In genomic region chr11:75190371-75190724, GRCm38 (mm10) we compare ENCODE assay signal across 8 mouse cellular contexts. TPM values are rescaled to one million over a fixed set of nuclear protein-coding genes. Genes with fewer than 3 reads are reported as not detected.
DNase-seq lines count a peak whose midpoint lies in the region; ATAC-seq lines count a peak whose summit lies in the region.

No protein-coding gene starts in this region.

- DNase-seq in 416B (ENCODE audit: low read depth) = peak; percentile 95
- peak; percentile 93 for DNase-seq in adrenal gland, postnatal 14 days
- peak; percentile 92 for DNase-seq in embryonic facial prominence, embryonic 10.5 days (ENCODE audit: low spot score)
- peak; percentile 97 for DNase-seq in heart, adult 11 months
- DNase-seq in kidney, adult 11 months = peak; percentile 86
- peak; percentile 84 for DNase-seq in liver, embryonic 11.5 days (ENCODE audit: low spot score)
- peak; percentile 83 to 90 for DNase-seq in spleen, postnatal 4 days (ENCODE audit: low spot score in 2 of 2)

- peaks cover 49% of the 10 kb centered on the region for H3K27me3 ChIP-seq in embryonic facial prominence, embryonic 10.5 days (replicated peaks; ENCODE audit: low read depth, poor library complexity, severe bottlenecking)
- H3K27me3 ChIP-seq in liver, embryonic 11.5 days (replicated peaks; ENCODE audit: control insufficient read depth, insufficient read depth, low read length) = peaks cover 26% of the 10 kb centered on the region

- peak overlapping the region; percentile 62 for H3K27ac ChIP-seq in embryonic facial prominence, embryonic 10.5 days (replicated peaks)
- H3K27ac ChIP-seq in liver, embryonic 11.5 days (ENCODE audit: low read depth, low read length) = peak overlapping the region; percentile 69; the same call in 1 of the 2 replicates

- peak overlapping the region; percentile 89 for H3K4me2 ChIP-seq in liver, embryonic 11.5 days

- H3K36me3 ChIP-seq in embryonic facial prominence, embryonic 10.5 days (replicated peaks) = peaks cover 9% of the 10 kb centered on the region; the same call in 1 of the 2 replicates
- no peaks in the 10 kb centered on the region for H3K36me3 ChIP-seq in liver, embryonic 11.5 days (ENCODE audit: control insufficient read depth, insufficient read depth, low read length)

- peaks cover 57% of the 10 kb centered on the region for H3K4me1 ChIP-seq in embryonic facial prominence, embryonic 10.5 days
- peaks cover 36% of the 10 kb centered on the region for H3K4me1 ChIP-seq in liver, embryonic 11.5 days (replicated peaks; ENCODE audit: control insufficient read depth, insufficient read depth, low read length)

- WGBS in embryonic facial prominence, embryonic 10.5 days = under 1% methylated on average over 24 of the region's 24 CpGs
- WGBS in liver, embryonic 11.5 days = 0% methylated on average over 24 of the region's 24 CpGs

- peak overlapping the region; percentile 70 for H3K4me3 ChIP-seq in embryonic facial prominence, embryonic 10.5 days
- peak overlapping the region; percentile 84 for H3K4me3 ChIP-seq in liver, embryonic 11.5 days (ENCODE audit: low read depth, low read length)

- H3K9ac ChIP-seq in liver, embryonic 11.5 days (ENCODE audit: low read depth, low read length) = peak overlapping the region; percentile 82

- no peaks in the 10 kb centered on the region for H3K9me3 ChIP-seq in embryonic facial prominence, embryonic 10.5 days
- no peaks in the 10 kb centered on the region for H3K9me3 ChIP-seq in liver, embryonic 11.5 days (ENCODE audit: control insufficient read depth, low read length)

- peak; percentile 80 for ATAC-seq in liver, embryonic 11.5 days (replicated peaks; ENCODE audit: low FRiP score)
- peak; percentile 93 for ATAC-seq in monocyte, adult 5-6 weeks (replicated peaks; ENCODE audit: insufficient number of reproducible peaks, low FRiP score, low TSS enrichment, poor library complexity, severe bottlenecking)

RNA-seq across cellular contexts. Expression of gene Dph1, which starts 0.7 kb away (rescaled TPM):
- total RNA-seq in adrenal gland, postnatal 14 days (2021) = 22.3 and 28.5 TPM in 2 replicates
- 24.9 and 29.2 TPM in 2 replicates for polyA plus RNA-seq in embryonic facial prominence, embryonic 10.5 days (2016; fragmentation: Nextera tagmentation; extraction: Ambion mirVana)
- polyA plus RNA-seq in liver, embryonic 11.5 days (2014; fragmentation: Nextera tagmentation; extraction: Ambion mirVana) = 30.3 and 34.0 TPM in 2 replicates
- total RNA-seq in monocyte, adult 5-6 weeks (2017) = 3.0 to 22.9 TPM (median 3.2 TPM) in 3 replicates

RNA-seq across cellular contexts. Expression of gene Rtn4rl1, which starts 3.2 kb away (rescaled TPM):
- total RNA-seq in adrenal gland, postnatal 14 days (2021) = 29.5 and 32.6 TPM in 2 replicates
- 1.5 and 2.1 TPM in 2 replicates for polyA plus RNA-seq in embryonic facial prominence, embryonic 10.5 days (2016; fragmentation: Nextera tagmentation; extraction: Ambion mirVana)
- polyA plus RNA-seq in liver, embryonic 11.5 days (2014; fragmentation: Nextera tagmentation; extraction: Ambion mirVana) = 1.7 and 2.9 TPM in 2 replicates
- total RNA-seq in monocyte, adult 5-6 weeks (2017) = 1.5 to 3.6 TPM (median 2.2 TPM) in 3 replicates

RNA-seq across cellular contexts. Expression of gene Ovca2, which starts 11.7 kb away (rescaled TPM):
- total RNA-seq in adrenal gland, postnatal 14 days (2021) = 14.5 and 15.8 TPM in 2 replicates
- 35.4 and 36.7 TPM in 2 replicates for polyA plus RNA-seq in embryonic facial prominence, embryonic 10.5 days (2016; fragmentation: Nextera tagmentation; extraction: Ambion mirVana)
- polyA plus RNA-seq in liver, embryonic 11.5 days (2014; fragmentation: Nextera tagmentation; extraction: Ambion mirVana) = 24.9 and 32.1 TPM in 2 replicates
- 8.5 to 15.8 TPM (median 9.5 TPM) in 3 replicates for total RNA-seq in monocyte, adult 5-6 weeks (2017)

RNA-seq across cellular contexts. Expression of gene Hic1, which starts 21.0 kb away (rescaled TPM):
- 14.5 and 17.0 TPM in 2 replicates for total RNA-seq in adrenal gland, postnatal 14 days (2021)
- polyA plus RNA-seq in embryonic facial prominence, embryonic 10.5 days (2016; fragmentation: Nextera tagmentation; extraction: Ambion mirVana) = 0.23 and 1.3 TPM in 2 replicates
- polyA plus RNA-seq in liver, embryonic 11.5 days (2014; fragmentation: Nextera tagmentation; extraction: Ambion mirVana) = 2.7 and 3.2 TPM in 2 replicates
- 0.11 to 0.95 TPM (median 0.78 TPM) in 3 replicates for total RNA-seq in monocyte, adult 5-6 weeks (2017)

Comparison
In these comparisons a context has a peak if more than half of its experiments do, and no peak if none do; other contexts are left out.
1. Peak in every context shown above with its lines: DNase-seq, ATAC-seq, H3K4me3 ChIP-seq and H3K27ac ChIP-seq.